Mouse (Mus musculus) forebrain, embryonic 10.5 days (tissue): ENCODE data around the gene Arhgef38. TPM values are rescaled to one million over a fixed set of nuclear protein-coding genes. Genes with fewer than 3 reads are reported as not detected.

Experiments used
- DNase-seq: peaks from one replicate; pipeline ENCODE4 v3.0.0-alpha.2; 2017; ENCODE audit warnings: low spot score; ENCODE audit errors: extremely low spot score
- H3K27ac ChIP-seq: fragments of 300-500 bp; sonication (generic); 2 replicates; pipeline ENCODE4 v1.5.1; 2016; ENCODE audit warnings: mild to moderate bottlenecking
- H3K27me3 ChIP-seq: fragments of 300-500 bp; sonication (generic); 2 replicates; pipeline ENCODE4 v1.6.1; 2016; ENCODE audit warnings: mild to moderate bottlenecking; ENCODE audit not compliant: poor library complexity, severe bottlenecking
- H3K36me3 ChIP-seq: fragments of 300-500 bp; sonication (generic); replicated peaks from 2 replicates; pipeline ENCODE4 v1.6.1; 2016; ENCODE audit warnings: mild to moderate bottlenecking, moderate library complexity
- H3K4me1 ChIP-seq: fragments of 300-500 bp; sonication (generic); 2 replicates; pipeline ENCODE4 v1.6.1; 2016
- H3K4me3 ChIP-seq: fragments of 300-500 bp; sonication (generic); 2 replicates; pipeline ENCODE4 v1.5.1; 2016; ENCODE audit warnings: mild to moderate bottlenecking, moderate library complexity
- H3K9me3 ChIP-seq: fragments of 300-500 bp; sonication (generic); 2 replicates; pipeline ENCODE4 v1.6.1; 2016; ENCODE audit warnings: mild to moderate bottlenecking, moderate library complexity
- WGBS: fragments of 180-500 bp; shearing (Covaris S2); methylation state at CpG from one replicate; pipeline ENCODE4 v1.1.7; 2016; 5-methylcytosine and 5-hydroxymethylcytosine counted together
- polyA plus RNA-seq: library from polyadenylated mRNA; unstranded; fragments of >200 nt; fragmentation: Nextera tagmentation; extraction: Ambion mirVana; gene quantifications from 2 replicates; pipeline ENCODE4 v1.2.1, GENCODE M21; 2016

Gene Arhgef38
- polyA plus RNA-seq, 1 experiment from 2014 or later, result 0.10 TPM

- peaks cover 73% of the 10 kb centered on the region for H3K36me3 ChIP-seq
- 90% methylated on average over 2 of the region's 2 CpGs for WGBS
Observed at GRCm38 (mm10) chr3:133098909-133099308, 135.8 kb downstream of the Arhgef38 start.

DNA sequence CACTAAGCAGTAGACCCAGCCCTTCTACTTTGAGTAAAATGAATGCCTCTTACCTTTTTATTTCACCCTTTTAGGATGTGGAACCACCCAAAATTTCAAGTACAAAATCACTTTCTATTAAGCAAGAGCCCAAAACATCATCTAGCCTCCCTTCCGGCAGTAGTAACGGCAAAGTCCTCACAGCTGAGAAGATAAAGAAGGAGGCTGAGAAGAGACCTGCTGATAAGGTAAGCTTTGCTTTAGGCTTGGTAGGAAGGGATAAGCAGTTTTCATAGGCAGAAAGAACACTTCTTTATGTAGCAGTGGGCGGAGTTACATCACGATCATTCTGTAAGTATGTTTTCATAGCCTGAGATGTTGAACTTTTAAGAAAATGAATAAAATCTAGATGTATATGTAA, 136.4 kb downstream of the Arhgef38 start:
- Histone ChIP-seq H3K9me3 (no peaks in the 10 kb centered on the region), H3K36me3 (peaks cover 68% of the 10 kb centered on the region), H3K4me1 (peaks cover 3% of the 10 kb centered on the region; the same call in 1 of the 2 replicates), H3K27me3 (no peaks in the 10 kb centered on the region), H3K27ac (no peak overlapping the region), H3K4me3 (no peak overlapping the region)
- 95% methylated on average over 4 of the region's 4 CpGs for WGBS
- DNase-seq, result no peak

More at GRCm38 (mm10) chr3:133098909-133099308, 135.8 kb downstream of the Arhgef38 start:
- Histone ChIP-seq H3K9me3 (no peaks in the 10 kb centered on the region), H3K27ac (no peak overlapping the region), H3K27me3 (no peaks in the 10 kb centered on the region), H3K4me1 (no peaks in the 10 kb centered on the region), H3K4me3 (no peak overlapping the region)
- DNase-seq, result no peak

GRCm38 (mm10) chr3:133097936-133098335, 136.8 kb downstream of the Arhgef38 start:
- Histone ChIP-seq H3K4me3 (no peak overlapping the region), H3K27me3 (no peaks in the 10 kb centered on the region), H3K9me3 (no peaks in the 10 kb centered on the region), H3K4me1 (peaks cover 7% of the 10 kb centered on the region), H3K27ac (no peak overlapping the region), H3K36me3 (peaks cover 66% of the 10 kb centered on the region)
- DNase-seq, result no peak
- WGBS, result 97% methylated on average over 6 of the region's 6 CpGs

DNA sequence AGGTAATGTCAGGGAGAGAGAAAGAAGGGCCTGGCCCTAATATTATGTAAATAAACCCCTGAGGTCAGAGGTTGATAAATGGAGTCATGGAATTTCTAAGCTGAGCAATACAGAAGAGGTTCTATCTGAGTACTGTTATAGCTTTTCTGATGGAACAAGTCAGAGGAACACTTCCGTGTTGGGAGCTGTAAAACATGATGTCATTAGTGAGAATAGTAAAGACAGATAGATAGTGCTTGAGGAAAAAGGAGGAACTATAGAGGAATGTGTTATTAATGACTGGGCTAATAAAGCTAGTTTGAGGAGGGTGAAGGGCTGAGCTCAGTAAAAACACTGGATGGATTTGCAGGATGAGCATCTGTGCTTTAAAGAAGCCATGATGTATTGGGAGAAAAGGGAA, 140.4 kb downstream of the Arhgef38 start:
- peaks cover 27% of the 10 kb centered on the region for H3K4me1 ChIP-seq
- H3K36me3 ChIP-seq, result peaks cover 32% of the 10 kb centered on the region
- no peaks in the 10 kb centered on the region for H3K9me3 ChIP-seq
- no peak overlapping the region for H3K27ac ChIP-seq
- no peaks in the 10 kb centered on the region for H3K27me3 ChIP-seq
- WGBS, result 88% methylated on average over 1 of the region's 1 CpGs
- no peak for DNase-seq
- H3K4me3 ChIP-seq, result no peak overlapping the region

DNA sequence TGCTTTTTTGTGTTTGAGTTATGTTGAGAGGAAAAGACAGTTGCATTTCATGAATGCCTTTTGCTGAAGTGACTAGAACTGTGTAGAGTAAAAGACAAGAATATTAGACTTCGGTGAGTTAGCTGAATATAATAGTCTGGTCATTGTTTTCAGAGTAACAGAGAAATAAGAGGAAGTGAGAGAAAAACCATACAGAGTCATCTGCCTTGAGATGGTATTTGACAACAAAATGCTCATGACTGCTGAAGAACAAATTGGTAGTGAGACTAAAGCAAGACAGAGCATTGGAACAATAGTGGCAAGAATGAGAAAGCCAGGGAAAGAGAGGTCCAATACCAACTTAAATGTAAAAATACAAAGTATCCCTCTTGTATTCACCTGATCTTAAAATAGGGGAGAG, 141.8 kb downstream of the Arhgef38 start:
- H3K36me3 ChIP-seq, result peaks cover 18% of the 10 kb centered on the region
- 92% methylated on average over 1 of the region's 1 CpGs for WGBS
- H3K4me1 ChIP-seq, result peaks cover 35% of the 10 kb centered on the region
- H3K9me3 ChIP-seq, result no peaks in the 10 kb centered on the region
- H3K27me3 ChIP-seq, result no peaks in the 10 kb centered on the region
- no peak overlapping the region for H3K27ac ChIP-seq
- DNase-seq, result no peak
- H3K4me3 ChIP-seq, result peak overlapping the region; percentile 87

GRCm38 (mm10) chr3:133092274-133092853, 142.4 kb downstream of the Arhgef38 start:
- peak overlapping the region; percentile 87 for H3K4me3 ChIP-seq
- peak overlapping the region; percentile 99 for H3K27ac ChIP-seq
- WGBS, result under 1% methylated on average over 7 of the region's 7 CpGs

DNA sequence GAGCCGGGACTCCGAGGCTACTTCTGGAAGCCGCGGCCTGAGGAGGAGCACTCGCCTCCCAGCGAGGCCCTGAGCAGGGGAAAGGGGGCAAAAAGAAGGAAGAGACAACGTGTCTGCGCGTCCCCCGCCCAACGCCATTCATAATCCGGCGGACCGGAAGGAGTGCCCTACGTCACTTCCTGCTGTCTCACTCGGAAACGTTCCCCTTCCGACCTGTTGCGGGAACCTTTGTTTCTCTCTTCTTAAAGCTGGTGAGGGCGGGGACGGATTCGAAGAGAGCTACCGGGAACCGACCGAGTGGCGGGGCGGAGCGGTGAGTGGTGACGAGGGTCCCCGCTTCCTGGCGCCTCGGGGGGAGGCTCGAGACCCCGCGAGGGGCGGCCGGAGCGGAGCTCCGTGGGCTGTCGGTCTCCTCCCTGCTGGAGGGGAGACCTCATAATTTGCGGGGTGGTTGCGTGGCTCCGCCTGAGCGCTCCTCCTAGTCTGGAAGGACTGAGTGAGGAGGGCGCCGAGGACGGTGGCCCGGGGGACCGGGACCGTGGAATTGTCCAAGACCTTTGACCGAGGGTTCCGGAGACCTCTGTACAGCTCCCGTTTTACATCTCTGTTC, 143.0 kb downstream of the Arhgef38 start, which contains the start of the genes Ints12 and Gstcd:
TSS of gene Ints12 (plus strand) at position 177 of the 610 bp plus-strand sequence.
TSS of gene Gstcd (minus strand) at position 370 of the 610 bp plus-strand sequence.
- WGBS, result under 1% methylated on average over 53 of the region's 53 CpGs

More at GRCm38 (mm10) chr3:133092274-133092853, 142.4 kb downstream of the Arhgef38 start:
- H3K27me3 ChIP-seq, result no peaks in the 10 kb centered on the region
- H3K4me1 ChIP-seq, result peaks cover 35% of the 10 kb centered on the region
- peaks cover 15% of the 10 kb centered on the region for H3K36me3 ChIP-seq
- no peaks in the 10 kb centered on the region for H3K9me3 ChIP-seq
- no peak for DNase-seq

GRCm38 (mm10) chr3:133091121-133091663, 143.6 kb downstream of the Arhgef38 start:
- WGBS, result 0% methylated on average over 42 of the region's 44 CpGs
- H3K4me3 ChIP-seq, result peak overlapping the region; percentile 87
- no peaks in the 10 kb centered on the region for H3K9me3 ChIP-seq
- H3K36me3 ChIP-seq, result peaks cover 7% of the 10 kb centered on the region; the same call in 1 of the 2 replicates
- DNase-seq, result no peak
- H3K27ac ChIP-seq, result peak overlapping the region; percentile 99
- H3K27me3 ChIP-seq, result no peaks in the 10 kb centered on the region
- peaks cover 35% of the 10 kb centered on the region for H3K4me1 ChIP-seq

More for the DNA sequence above, 143.0 kb downstream of the Arhgef38 start, which contains the start of the genes Ints12 and Gstcd:
- peaks cover 9% of the 10 kb centered on the region for H3K36me3 ChIP-seq
- H3K27me3 ChIP-seq, result no peaks in the 10 kb centered on the region
- peak; percentile 96 for DNase-seq
- no peaks in the 10 kb centered on the region for H3K9me3 ChIP-seq
- peak within 1 kb of the TSS; percentile 87 for H3K4me3 ChIP-seq
- peak within 1 kb of the TSS; percentile 99 for H3K27ac ChIP-seq
- H3K4me1 ChIP-seq, result peaks cover 35% of the 10 kb centered on the region

DNA sequence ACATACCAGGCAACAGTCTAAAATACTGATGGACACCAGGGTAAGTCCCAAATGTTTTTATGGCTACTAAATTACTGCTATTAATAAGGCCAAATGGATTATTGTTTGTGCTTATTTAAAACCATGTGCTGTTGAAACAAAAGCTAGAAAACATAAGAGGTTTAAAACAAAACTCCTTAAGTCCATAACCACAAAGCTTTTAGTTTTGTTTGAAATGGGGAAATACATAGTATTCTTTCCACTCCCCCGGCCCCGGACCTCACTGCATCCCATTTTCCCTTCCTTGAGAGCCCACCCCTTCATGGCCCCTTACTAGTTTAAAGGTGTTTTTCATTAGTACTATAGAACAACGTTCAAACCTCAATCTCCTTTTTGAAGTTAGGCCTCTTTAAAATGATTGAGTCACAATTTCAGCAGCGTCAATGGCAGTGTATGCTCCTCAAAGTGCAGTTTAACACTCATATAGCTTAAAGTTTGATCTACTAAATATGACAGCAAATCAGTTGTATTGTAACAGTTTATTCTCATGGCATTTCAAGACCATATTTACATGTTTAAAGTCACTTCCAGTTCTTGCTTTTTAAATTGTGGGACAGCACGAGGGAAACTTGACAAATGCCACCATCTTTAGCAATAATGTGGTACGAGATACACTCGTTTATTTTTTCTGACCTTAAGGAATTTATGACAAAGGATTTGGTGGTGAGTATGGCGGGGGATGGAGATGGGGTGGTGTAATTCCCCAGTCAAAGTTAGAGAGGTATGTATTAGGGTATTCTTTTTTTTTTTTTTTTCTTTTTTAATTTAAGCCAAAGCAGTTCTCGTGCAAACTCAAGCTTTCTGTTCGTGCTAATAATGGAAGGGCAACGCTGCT, 144.3 kb downstream of the Arhgef38 start:
- Histone ChIP-seq H3K36me3 (0 out of 2 replicates have a peak, but pooled peaks cover 2% of the 10 kb centered on the region), H3K27ac (peak overlapping the region; percentile 99), H3K9me3 (no peaks in the 10 kb centered on the region), H3K4me3 (peak overlapping the region; percentile 87), H3K4me1 (peaks cover 35% of the 10 kb centered on the region), H3K27me3 (no peaks in the 10 kb centered on the region)
- 16% methylated on average over 11 of the region's 11 CpGs for WGBS
- no peak for DNase-seq

GRCm38 (mm10) chr3:133085858-133086257, 148.9 kb downstream of the Arhgef38 start:
- DNase-seq, result no peak
- Histone ChIP-seq H3K4me3 (no peak overlapping the region), H3K27ac (no peak overlapping the region), H3K9me3 (no peaks in the 10 kb centered on the region), H3K4me1 (peaks cover 22% of the 10 kb centered on the region), H3K36me3 (peaks cover 45% of the 10 kb centered on the region), H3K27me3 (no peaks in the 10 kb centered on the region)
- whole genome bisulfite sequencing, result 85% methylated on average over 3 of the region's 3 CpGs

DNA sequence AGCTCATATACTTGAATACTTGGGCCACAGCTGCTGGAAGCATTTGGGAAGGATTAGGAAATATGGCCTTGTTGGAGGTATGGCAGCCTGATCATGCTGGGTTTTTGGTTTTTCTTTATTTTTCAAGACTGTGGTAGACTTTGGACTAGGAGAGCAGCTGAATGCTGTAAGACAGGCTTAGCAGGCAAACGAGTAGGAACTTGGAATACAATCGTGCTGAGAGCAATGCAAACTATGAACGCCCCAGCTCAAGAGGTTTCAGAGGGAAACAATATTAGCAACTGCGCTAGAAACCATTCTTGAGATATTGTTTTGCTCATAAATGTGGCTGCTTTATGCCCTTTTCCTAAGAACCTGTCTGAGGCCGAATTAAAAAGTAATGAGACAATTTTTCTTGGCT, 152.0 kb downstream of the Arhgef38 start:
- no peaks in the 10 kb centered on the region for H3K4me1 ChIP-seq
- H3K4me3 ChIP-seq, result no peak overlapping the region
- WGBS, result 91% methylated on average over 5 of the region's 5 CpGs
- no peaks in the 10 kb centered on the region for H3K27me3 ChIP-seq
- peaks cover 76% of the 10 kb centered on the region for H3K36me3 ChIP-seq
- H3K9me3 ChIP-seq, result no peaks in the 10 kb centered on the region
- DNase-seq, result no peak
- no peak overlapping the region for H3K27ac ChIP-seq

GRCm38 (mm10) chr3:133075560-133075959, 159.2 kb downstream of the Arhgef38 start:
- no peaks in the 10 kb centered on the region for H3K9me3 ChIP-seq
- H3K4me3 ChIP-seq, result no peak overlapping the region
- no peaks in the 10 kb centered on the region for H3K27me3 ChIP-seq
- H3K36me3 ChIP-seq, result peaks cover 75% of the 10 kb centered on the region
- 94% methylated on average over 10 of the region's 10 CpGs for WGBS
- 0 out of 2 replicates have a peak, but pooled peaks cover 4% of the 10 kb centered on the region for H3K4me1 ChIP-seq
- no peak overlapping the region for H3K27ac ChIP-seq
- no peak for DNase-seq
